Comparison of ENCODE assay signal across 13 mouse cellular contexts in genomic region chr4:93286065-93286464, GRCm38 (mm10).
"Had no signal": no experiment of that assay in that cellular context is flagged by ENCODE, and none has a peak within 500 bp of the region (broad histone marks: within the 10 kb centered on the region; RNA-seq: fewer than 3 reads in every experiment).

No protein-coding gene starts in this region.

- H3K4me1 ChIP-seq: kidney, embryonic 15.5 days; limb, embryonic 13.5 days; midbrain, embryonic 10.5 days; neural tube, embryonic 12.5 days had no signal

- H3K27ac ChIP-seq: kidney, embryonic 15.5 days; limb, embryonic 13.5 days; liver, embryonic 14.5 days; midbrain, embryonic 10.5 days; neural tube, embryonic 12.5 days; stomach, postnatal 0 days had no signal

- H3K36me3 ChIP-seq: kidney, embryonic 15.5 days; limb, embryonic 13.5 days; midbrain, embryonic 10.5 days; neural tube, embryonic 12.5 days had no signal

- H3K27me3 ChIP-seq: kidney, embryonic 15.5 days; limb, embryonic 13.5 days; neural tube, embryonic 12.5 days had no signal

- H3K9ac ChIP-seq: kidney, embryonic 15.5 days; limb, embryonic 13.5 days; liver, embryonic 14.5 days; neural tube, embryonic 12.5 days had no signal

- H3K4me2 ChIP-seq: kidney, embryonic 15.5 days; limb, embryonic 13.5 days; neural tube, embryonic 12.5 days had no signal

- H3K4me3 ChIP-seq: kidney, embryonic 15.5 days; limb, embryonic 13.5 days; midbrain, embryonic 10.5 days; myocyte; neural tube, embryonic 12.5 days had no signal

- DNase-seq: kidney, adult 2 months; kidney, postnatal 14 days; left cerebral cortex, postnatal 4 days; lung, adult 18-20 months; lung, postnatal 36 days; right cerebral cortex, adult 18-20 months had no signal

- H3K9me3 ChIP-seq: kidney, embryonic 15.5 days; limb, embryonic 13.5 days; midbrain, embryonic 10.5 days; neural tube, embryonic 12.5 days had no signal
